35 mouse cellular contexts compared by ENCODE assay signal in the genomic region with DNA sequence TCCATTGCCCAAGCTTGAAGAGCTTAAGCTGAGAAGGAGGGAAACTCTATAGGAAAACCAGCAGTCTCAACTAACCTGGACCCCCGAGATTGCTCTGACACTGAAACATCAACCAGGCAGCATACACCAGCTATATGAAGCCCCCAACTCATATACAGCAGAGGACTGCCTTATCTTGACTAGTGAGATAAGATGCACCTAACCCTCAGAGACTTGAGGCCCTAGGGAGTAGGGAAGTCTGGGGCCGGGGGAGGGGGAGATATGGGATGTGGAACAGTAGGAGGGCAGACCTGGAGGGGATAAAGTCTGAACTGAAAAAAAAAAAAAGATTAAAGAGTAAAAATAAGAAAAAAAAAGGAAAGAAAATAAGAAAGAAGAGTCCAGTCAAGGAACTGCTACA.
"Had no signal": no experiment of that assay in that cellular context is flagged by ENCODE, and none has a peak within 500 bp of the region (broad histone marks: within the 10 kb centered on the region; RNA-seq: fewer than 3 reads in every experiment).

No protein-coding gene starts in this region.

- H3K9ac ChIP-seq: heart, embryonic 12.5 days; heart, embryonic 13.5 days; heart, embryonic 15.5 days; hindbrain, embryonic 12.5 days; hindbrain, embryonic 13.5 days; hindbrain, embryonic 14.5 days; hindbrain, embryonic 15.5 days; intestine, embryonic 15.5 days had no signal

- H3K36me3 ChIP-seq: heart, embryonic 10.5 days; heart, embryonic 12.5 days; heart, embryonic 13.5 days; heart, embryonic 15.5 days; hindbrain, embryonic 10.5 days; hindbrain, embryonic 12.5 days; hindbrain, embryonic 13.5 days; hindbrain, embryonic 15.5 days; intestine, embryonic 15.5 days had no signal

- H3K4me3 ChIP-seq: heart, embryonic 10.5 days; heart, embryonic 12.5 days; heart, embryonic 13.5 days; heart, embryonic 15.5 days; hindbrain, embryonic 10.5 days; hindbrain, embryonic 12.5 days; hindbrain, embryonic 13.5 days; hindbrain, embryonic 15.5 days; intestine, embryonic 15.5 days; layer of hippocampus, adult 2 months; left cerebral cortex, adult 2 months had no signal

- H3K4me2 ChIP-seq: heart, embryonic 11.5 days; heart, embryonic 12.5 days; heart, embryonic 13.5 days; heart, embryonic 15.5 days; hindbrain, embryonic 12.5 days; hindbrain, embryonic 13.5 days; hindbrain, embryonic 14.5 days; hindbrain, embryonic 15.5 days; intestine, embryonic 15.5 days had no signal

- H3K27ac ChIP-seq: heart, embryonic 10.5 days; heart, embryonic 13.5 days; heart, embryonic 15.5 days; hindbrain, embryonic 10.5 days; hindbrain, embryonic 12.5 days; hindbrain, embryonic 13.5 days; hindbrain, embryonic 14.5 days; hindbrain, embryonic 15.5 days; hindbrain, postnatal 0 days; intestine, embryonic 15.5 days; kidney, postnatal 0 days; layer of hippocampus, adult 2 months; left cerebral cortex, adult 2 months had no signal

- H3K9me3 ChIP-seq: heart, embryonic 10.5 days; heart, embryonic 12.5 days; heart, embryonic 13.5 days; heart, embryonic 15.5 days; hindbrain, embryonic 10.5 days; hindbrain, embryonic 12.5 days; hindbrain, embryonic 13.5 days; hindbrain, embryonic 15.5 days; intestine, embryonic 15.5 days had no signal

- DNase-seq: heart, postnatal 10 days; heart, postnatal 14 days; heart, postnatal 36 days; heart, postnatal 4 days; kidney, adult 11 months; kidney, adult 18-20 months; kidney, adult 2 months; kidney, adult 8-10 months; kidney, adult 9 months; kidney, postnatal 10 days; kidney, postnatal 14 days; kidney, postnatal 25 days; kidney, postnatal 36 days; kidney, postnatal 4 days; layer of hippocampus, adult 9-11 months; layer of hippocampus, postnatal 36 days had no signal

- ATAC-seq: hindbrain, embryonic 16.5 days; hindbrain, postnatal 0 days; inflammation-experienced regulatory T-cells, adult 6 months; intestine, embryonic 15.5 days; intestine, embryonic 16.5 days; intestine, postnatal 0 days had no signal

- H3K27me3 ChIP-seq: heart, embryonic 12.5 days; heart, embryonic 13.5 days; heart, embryonic 15.5 days; hindbrain, embryonic 12.5 days; hindbrain, embryonic 13.5 days; hindbrain, embryonic 15.5 days; intestine, embryonic 15.5 days had no signal

- H3K4me1 ChIP-seq: heart, embryonic 10.5 days; heart, embryonic 12.5 days; heart, embryonic 15.5 days; hindbrain, embryonic 10.5 days; hindbrain, embryonic 12.5 days; hindbrain, embryonic 13.5 days; hindbrain, embryonic 15.5 days; intestine, embryonic 15.5 days had no signal
